Mouse (Mus musculus): ENCODE data around the gene Apoa1.
A peak's percentile ranks its signal among the peaks of the same experiment; 100 is the strongest.

The Apoa1 gene

DNA sequence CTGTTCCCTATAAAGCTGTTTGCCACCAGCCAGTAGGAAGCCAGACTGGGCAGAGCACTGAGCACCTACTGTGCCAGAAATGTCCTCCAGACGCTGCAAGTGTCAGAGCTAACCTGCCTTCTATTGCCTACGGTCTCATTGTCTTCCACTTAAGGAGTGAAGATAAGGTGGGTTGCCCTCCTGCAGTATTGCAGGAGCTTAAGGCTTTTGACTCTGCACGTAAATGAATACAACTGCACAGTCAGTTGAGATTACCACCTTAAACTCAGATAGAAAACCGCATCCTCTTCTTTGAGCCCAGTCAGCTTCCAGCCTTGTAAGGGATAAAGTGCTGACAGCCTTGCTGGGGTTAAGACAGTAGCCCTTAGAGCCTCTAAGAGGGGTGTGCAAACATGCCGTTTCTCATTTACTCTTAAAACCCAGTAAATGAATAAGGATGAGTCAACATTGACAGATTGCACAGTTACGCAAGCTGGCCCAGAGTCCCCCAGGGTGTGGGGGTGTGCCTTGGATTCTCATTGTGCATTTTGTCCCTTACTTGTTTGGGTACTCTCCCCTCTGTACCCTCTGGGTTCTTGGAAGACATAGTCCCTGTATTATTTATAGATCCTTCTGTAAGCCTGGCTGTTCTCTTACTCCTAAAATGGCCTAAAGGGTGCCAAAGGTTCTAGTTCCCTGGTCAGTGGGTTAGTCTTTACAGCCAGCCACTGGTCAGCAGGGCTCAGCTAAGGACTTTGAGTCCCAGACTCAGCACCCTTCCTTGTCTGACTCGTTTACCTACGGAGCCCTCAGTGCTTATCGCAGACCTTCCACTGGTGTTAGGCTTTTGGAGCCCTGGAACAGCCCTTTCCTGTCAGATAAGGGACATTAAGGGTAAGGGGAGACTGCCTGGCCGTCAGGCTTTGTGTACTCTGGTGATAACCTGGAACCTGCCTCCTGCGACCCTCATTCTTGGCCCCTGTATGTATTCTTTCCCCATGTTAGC is 12.8 kb upstream of the Apoa1 start:
- peak; percentile 73 for DNase-seq (ENCODE audit: low read depth)

DNA sequence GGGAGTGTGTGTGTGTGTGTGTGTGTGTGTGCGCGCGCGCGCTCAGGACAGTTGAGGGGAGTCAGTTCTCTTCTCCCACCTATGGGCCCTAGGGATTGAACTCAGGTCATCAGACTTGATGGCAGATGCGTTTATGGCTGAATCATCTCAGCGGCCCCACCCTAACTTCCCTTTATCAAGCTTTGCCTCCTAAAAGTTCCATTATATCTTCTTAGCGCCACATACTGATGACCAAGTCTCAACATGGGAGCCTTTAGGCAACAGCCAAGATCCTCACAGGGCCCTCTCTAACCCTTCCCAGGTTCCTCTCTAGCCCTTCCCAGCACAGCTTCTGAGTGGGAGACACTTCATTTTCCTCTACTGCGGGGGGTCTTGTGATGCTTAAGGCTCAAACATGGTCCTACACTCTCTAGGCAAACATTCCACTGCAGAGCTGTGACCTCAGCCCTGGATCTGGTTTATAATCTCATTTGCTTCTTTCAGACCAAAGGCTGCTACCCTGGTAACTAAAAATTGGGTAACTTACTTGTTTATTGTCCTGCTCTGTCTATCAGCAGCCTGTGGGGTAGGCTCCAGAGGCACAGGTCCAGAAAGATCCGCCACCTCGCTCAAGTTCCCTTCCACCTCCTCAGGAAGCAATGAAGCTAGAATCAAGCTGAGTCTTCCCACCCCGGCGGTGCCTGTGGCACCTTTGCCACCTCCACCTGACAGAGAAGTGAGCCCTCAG is 11.5 kb upstream of the Apoa1 start:
- no peak for DNase-seq (ENCODE audit: low read depth)

DNA sequence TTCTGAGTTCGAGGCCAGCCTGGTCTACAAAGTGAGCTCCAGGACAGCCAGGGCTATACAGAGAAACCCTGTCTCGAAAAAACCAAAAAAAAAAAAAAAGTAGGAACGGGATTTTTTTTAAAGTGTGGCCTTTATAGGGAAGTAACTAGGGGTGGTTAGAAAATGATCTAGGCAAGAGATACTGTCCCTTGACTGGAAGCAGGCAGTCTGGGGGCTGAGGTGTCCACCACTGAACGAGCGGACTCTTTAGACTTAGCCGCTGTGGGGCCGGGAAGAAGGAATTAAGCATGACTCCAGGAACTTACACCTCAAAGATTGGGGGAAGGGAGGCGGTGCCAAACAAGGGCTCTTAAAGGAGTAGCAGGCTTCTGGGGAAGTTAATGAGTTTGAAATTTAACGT is 10.2 kb upstream of the Apoa1 start:
- DNase-seq (ENCODE audit: low read depth) = no peak

DNA sequence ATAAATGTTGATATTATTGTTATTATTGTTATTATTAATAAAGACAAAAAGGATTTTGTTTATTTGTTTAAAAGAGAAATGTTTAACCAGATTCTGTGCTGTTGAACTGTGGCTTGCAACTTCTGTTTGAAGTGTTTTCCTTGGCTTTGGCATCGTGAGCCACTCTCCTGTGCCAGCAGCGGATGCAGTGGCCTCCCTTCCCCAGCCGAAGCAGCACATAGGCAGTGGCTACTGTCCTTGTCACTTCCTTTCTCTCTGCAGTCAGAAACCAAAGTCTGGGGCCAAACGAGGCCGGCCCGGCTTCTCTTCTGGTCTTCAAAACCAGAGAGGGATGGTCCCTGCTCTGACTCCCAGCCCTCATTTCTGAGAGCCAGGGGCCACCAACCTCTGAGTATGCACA is 5.3 kb upstream of the Apoa1 start:
- no peak for DNase-seq (ENCODE audit: low read depth)

DNA sequence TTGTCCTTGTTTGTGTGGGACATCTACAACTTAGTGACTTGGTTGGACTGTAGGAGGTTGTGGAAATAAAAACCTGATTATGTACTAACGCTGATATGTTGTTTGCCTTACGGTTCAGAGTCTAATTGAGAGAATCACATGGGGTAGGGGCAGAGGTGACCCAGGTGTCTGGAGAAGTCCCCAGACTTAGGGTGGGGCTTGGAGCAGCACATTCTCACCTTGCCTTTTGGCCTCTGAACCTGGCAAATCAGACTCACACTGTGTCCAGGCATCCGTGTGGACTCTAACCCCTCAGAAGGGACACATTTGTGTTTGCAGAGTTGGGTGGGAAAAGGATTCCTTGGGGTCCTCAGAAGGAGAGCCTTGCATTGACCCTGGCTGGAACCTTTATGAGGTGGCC is 4.3 kb upstream of the Apoa1 start:
- no peak for DNase-seq (ENCODE audit: low read depth)

DNA sequence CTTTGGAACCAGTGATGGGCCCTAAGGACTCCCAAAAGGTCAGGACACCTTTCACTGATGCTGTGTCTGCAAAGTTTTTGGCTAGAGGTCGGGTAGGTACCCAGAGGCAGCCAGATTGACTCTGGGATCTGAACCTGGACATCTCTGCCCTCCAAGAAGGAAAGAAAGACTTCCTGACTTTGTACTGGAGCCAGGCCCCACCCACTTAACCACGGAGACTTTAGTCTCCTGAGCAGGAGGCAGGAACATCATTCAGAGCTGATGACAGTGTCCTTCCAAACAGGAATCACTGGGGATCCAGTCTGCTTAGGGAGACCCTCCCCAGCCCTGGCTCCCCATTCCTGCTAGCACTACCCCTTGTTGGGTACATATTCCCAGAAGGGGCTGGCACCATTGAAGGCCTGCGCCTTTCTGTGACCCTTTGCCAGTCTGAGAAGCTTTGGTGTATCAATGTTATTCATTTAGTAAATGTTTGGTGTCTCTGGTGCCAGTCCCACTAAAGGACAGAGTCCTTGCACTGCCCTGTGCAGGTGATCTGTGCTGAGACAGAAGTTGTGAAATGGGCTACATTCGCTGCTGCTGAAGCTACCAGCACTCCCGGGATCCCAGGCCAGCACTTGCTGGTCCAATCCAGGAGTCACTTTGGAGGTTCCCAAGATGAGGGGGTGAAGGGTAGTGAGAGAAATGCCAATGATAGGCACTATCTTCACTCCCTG is 3.3 kb upstream of the Apoa1 start:
- DNase-seq (ENCODE audit: low read depth) = no peak

DNA sequence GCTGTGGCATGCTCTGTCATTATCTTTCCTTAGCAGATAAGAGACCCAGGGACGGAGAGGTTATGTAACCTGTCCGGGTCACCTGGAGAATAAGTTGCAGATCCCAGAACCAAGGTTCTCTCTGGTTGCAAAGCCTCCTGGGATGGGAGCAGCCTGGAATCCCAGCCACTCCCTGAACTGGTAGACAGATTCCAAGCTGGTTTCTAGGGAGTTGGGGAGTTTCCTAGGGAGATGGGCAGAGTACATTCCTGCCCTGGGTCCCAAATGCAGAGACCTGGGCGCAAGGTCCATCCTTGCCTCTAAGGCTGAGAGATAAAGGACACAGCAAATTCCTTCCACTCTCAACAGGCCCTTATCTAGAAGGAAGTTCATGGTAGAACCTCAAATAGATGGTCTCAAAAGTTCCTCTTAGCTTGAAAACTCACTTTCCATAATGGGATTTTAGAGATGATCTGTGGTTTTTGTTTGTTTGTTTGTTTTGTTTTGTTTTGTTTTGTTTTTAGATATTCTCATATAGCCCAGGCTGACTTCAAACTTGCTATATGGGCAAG is 1.2 kb upstream of the Apoa1 start:
- DNase-seq (ENCODE audit: low read depth) = no peak

DNA sequence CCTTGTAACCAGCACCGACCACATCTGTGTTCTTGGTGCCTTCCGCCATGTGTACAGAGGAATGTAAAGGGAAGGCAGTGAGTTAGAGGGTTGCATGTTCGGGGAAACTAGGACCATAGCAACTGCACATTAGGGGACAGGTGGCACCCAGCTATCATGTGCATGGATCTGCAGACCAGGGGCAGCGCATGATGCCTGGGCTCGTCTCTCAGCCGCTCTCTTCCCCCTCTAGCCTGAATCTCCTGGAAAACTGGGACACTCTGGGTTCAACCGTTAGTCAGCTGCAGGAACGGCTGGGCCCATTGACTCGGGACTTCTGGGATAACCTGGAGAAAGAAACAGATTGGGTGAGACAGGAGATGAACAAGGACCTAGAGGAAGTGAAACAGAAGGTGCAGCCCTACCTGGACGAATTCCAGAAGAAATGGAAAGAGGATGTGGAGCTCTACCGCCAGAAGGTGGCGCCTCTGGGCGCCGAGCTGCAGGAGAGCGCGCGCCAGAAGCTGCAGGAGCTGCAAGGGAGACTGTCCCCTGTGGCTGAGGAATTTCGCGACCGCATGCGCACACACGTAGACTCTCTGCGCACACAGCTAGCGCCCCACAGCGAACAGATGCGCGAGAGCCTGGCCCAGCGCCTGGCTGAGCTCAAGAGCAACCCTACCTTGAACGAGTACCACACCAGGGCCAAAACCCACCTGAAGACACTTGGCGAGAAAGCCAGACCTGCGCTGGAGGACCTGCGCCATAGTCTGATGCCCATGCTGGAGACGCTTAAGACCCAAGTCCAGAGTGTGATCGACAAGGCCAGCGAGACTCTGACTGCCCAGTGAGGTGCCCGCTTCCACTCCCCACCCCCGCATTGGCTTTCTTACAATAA is 1.4 kb downstream of the Apoa1 start:
- DNase-seq (ENCODE audit: low read depth) = peak; percentile 59

DNA sequence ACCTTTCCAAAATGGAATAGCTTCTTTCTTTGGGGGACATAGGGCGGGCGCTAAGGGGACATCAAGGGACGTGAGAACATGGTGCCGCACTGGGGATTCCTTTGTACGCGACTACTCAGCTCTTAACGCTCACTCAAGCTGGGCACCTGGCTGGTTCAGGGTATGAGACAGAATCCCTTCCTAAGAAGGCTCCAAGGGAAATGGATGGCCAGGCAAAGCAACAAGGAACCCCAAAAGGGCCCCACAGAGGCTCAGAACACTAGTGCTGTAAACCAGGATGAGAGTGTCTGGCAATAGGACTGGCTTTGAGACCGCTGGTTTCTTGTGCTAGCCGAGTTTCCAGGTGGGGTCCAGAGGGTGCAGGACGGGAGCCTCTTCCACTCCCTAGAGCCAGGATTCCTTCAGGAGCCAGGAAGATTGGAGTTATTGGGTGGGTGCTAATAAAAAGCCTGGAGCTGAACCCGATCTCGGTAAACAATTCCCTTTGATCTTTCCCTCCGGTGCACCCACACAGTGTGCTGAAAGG is 2.1 kb downstream of the Apoa1 start:
- no peak for DNase-seq (ENCODE audit: low read depth)

DNA sequence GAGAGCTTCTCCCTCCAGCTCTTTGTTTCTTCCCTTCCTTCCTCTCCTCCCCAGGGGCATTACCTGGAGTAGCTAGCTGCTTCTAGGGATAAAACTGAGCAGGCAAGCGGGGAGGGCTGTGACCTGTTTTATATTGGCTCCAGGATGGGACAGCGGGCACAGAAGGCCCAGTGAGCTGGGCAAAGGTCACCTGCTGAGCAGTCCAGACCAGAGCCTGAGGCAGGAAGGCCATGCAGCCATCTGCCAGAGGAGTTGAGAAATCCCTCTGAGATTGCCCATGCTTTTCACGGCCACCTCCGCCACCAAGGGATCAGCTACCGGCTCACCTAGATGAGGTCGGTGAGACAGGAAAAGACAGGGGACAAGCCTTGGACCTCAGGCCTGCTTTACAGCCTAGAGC is 6.8 kb downstream of the Apoa1 start:
- no peak for DNase-seq (ENCODE audit: low read depth)

DNA sequence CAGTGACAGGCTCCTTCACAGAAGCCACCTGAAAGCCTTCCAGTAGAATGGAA is 7.0 kb downstream of the Apoa1 start, which contains the start of gene Apoc3:
Gene Apoc3, minus strand, starts transcription at position 41 of the 53 bp plus-strand sequence.
- DNase-seq (ENCODE audit: low read depth) = no peak

DNA sequence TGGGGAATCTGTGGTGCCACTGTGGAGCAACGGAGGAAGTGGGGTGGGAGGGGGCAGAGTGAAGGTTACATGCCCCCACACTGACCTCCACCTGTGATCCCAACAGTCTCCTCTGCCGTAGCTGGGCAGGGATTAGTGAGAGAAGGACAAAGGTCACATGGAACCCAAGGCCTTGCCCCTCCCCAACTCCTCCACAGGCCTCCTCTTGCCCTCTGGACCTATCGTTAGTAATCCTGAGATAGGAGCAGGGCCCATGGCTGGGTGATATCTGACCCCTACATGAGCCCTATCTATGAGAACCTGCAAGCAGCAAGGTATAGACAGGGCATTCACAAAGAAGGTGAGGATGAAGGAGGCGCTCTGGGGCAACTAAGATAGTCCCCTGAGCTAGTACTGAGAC is 7.3 kb downstream of the Apoa1 start:
- DNase-seq (ENCODE audit: low read depth) = no peak

DNA sequence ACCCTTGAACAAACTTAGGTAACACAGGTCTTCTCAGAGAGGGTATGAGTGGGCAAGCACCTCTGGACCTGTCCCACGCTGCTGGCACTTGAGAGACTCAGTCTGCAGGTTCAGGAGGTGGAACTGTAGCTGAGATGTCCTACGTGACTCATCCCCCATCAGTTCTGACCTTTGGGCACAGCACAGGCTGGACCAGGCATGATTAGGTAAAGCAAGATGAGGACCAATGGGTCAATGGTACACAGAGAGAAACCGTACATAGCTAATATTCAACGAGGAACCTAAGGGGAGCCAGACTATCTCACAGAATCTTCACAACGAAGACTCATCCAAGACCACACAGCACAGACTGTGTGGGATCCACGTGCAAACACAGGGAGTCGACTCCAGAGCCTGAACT is 10.5 kb downstream of the Apoa1 start:
- no peak for DNase-seq (ENCODE audit: low read depth)

DNA sequence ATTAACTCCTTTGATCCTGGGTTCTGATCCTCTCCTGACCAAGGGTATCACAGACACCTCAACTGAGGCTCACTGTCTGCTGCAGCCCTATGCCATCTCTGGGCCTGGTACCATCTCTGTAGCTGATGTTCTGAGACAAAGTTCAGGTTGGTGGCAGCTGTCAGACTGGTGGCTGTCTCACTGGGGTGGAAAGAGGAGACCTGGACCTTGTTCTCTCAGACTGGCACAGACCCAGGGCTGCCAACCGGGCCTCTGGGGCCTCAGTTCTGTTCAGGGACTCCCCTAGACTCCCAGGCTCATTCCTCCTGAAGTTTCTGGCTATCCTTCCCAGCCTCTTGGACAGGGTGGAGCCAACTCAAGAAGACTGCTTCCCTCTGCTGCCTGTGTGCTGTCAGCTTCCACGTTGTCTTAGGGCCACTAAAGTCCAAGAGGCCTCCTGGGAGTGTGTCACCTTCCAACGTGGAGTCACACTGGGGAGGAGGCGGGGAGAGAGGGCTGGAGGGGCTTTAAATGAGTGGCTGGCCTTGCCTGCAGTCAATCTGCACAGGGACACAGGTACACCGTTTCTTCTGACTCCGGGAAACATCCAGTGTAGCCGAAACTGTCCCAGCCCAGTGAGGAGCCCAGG is 12.3 kb downstream of the Apoa1 start, which contains the start of gene Apoa4:
Gene Apoa4, plus strand, starts transcription at position 171 of the 628 bp plus-strand sequence.
- no peak for DNase-seq (ENCODE audit: low read depth)

DNA sequence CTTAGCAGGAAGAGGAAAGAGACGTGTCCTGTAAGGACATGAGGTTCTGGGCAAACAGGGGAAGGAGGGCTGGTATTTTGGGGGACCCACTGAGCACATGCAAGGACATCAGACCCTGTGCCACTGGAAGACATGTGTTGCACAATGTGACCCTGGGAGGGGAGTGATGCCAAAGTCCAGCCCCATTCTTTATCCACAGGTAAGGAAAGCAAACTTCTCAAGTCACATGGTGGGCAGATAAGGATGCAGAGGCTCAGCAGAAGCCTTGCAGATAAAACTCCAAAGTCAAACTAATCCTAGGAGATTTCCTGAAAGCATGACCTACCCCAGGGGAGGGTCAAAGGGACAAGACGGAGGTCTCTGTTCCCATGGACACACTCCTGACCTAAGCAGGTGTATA is 13.4 kb downstream of the Apoa1 start:
- no peak for DNase-seq (ENCODE audit: low read depth)

DNA sequence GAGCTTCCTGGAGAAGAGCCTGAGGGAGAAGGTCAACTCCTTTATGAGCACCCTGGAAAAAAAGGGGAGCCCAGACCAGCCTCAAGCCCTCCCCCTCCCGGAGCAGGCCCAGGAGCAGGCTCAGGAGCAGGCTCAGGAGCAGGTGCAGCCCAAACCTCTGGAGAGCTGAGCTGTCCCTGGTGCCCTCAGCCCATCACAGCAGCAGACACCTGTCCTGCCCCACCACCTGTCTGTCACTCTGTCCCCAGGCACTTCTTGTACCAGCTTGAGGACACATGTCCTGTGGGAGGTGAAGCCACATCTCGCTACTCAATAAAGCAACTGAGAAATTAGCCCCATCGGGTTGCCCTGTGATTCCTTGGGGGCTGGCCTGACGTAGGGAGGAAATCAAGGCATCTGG is 14.7 kb downstream of the Apoa1 start:
- DNase-seq (ENCODE audit: low read depth) = no peak

DNA sequence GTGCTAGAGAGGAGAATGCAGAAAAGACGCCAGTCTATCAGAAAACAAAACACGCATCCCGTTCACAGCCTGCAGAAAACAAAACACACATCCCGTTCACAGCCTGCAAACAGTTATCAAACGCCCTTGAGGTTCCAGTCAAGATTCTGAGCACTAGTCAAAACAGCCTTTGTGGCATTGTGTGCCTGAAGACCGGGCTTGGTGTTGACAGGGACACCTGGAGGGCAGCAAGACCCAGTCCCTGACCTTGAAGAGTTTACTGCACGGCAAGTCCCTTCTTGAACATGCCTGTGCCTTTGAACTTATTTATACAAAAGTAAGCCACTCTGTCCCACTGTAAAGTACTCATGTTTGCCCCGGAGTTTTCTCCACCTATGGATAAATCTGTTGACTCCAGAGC is 15.2 kb downstream of the Apoa1 start:
- DNase-seq (ENCODE audit: low read depth) = no peak

DNA sequence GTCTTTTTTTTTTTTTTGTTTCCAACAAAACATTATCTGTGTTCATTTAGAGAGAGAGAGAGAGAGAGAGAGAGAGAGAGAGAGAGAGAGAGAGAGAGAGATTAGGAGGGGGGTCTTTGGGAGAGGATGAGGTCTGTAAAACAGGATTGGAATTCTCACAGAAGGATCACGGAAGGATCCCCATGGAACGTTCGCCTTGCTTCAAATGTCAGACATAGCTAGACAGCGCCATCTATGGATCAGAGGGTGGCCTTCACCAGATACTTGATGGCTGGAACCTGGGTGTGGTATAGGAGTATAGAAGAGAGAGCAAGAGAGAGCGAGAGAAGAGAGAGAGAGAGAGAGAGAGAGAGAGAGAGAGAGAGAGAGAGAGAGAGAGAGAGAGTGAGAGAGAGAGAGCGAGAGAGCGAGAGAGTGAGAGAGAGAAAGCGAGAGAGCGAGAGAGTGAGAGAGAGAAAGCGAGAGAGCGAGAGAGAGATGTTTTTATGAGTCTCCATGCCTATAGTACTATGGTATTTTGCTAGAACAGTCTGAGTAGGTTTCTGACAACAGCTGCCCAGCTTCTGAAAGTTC is 18.5 kb downstream of the Apoa1 start:
- DNase-seq (ENCODE audit: low read depth) = peak; percentile 79

DNA sequence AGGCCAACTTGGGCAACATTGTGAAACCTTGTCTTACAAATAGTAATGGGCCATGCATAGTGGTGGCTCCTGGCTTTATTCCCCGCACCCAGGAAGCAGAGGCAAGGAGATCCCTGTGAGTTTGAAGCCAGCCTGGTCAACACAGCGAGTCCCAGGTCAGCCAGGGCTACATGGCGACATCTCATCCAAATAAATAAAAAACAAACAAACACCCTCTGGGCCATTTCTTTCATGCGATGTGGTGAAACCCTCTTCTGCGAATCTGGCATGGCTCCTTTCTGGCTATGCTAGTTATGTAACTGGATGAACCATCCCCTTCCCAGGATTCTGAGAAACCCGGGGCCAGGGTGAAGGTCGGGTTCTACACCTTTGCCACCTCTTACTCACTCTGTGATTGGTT is 27.8 kb downstream of the Apoa1 start:
- no peak for DNase-seq (ENCODE audit: low read depth)

DNA sequence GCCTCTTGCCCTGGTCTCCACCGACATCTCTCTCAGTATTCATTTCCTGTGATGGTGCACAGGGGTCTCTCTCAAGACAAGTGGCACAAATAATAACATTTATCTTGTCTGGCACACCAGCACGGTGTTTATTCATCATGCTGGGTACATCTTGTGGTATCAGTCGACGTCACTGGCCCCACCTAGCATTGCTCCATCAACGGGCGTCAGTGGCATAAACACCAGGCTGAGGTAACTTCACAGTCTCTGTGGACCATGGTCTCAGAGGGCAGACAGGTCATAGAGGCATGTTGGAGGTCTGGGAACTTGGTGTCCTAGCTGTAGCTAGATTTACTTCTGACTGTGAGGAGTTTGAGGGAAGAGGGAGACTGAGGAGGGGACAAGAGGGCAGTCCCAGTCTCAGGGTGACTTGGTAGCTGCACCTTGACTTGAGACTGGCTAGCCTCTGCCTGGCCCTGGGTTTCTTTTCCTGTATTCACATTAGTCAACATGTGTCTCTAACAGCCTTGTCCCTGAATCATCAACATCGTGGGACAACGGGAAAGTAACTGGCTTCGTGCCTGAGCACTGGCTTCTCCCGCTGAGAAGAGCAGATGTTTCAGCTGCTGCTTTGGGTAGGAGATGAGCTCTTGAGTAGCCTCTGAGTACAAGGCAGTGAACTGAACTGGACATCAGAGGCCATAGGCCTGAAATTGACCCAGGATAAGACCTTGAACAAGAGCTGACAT is 28.4 kb downstream of the Apoa1 start:
- peak; percentile 29 for DNase-seq (ENCODE audit: low read depth)

All from 416B (cell line).